Mouse (Mus musculus) brain, embryonic 14.5 days (tissue): ENCODE results near the gene Prrt3.

Experiments used
- CTCF ChIP-seq: fragments of 200-500 bp; IDR thresholded peaks from 2 replicates; pipeline ENCODE4 v1.5.1; 2012; ENCODE audit warnings: inconsistent platforms, mild to moderate bottlenecking, moderate library complexity, borderline replicate concordance; ENCODE audit not compliant: insufficient read depth, insufficient read length; ENCODE audit errors: extremely low read depth
- POLR2A ChIP-seq: fragments of 200-500 bp; IDR thresholded peaks from 2 replicates; pipeline ENCODE4 v1.6.1; 2012; ENCODE audit warnings: mild to moderate bottlenecking, inconsistent platforms, borderline replicate concordance; ENCODE audit not compliant: poor library complexity, insufficient read depth, insufficient read length, severe bottlenecking; ENCODE audit errors: extremely low read depth

- TF ChIP-seq POLR2A (no peak), CTCF (no peak)
These were observed 43.1 kb downstream of the Prrt3 start for GRCm38 (mm10) chr6:113458635-113459034.
